Mouse (Mus musculus): Measurements from ENCODE around the gene Fam69a.

The Fam69a gene

GRCm38 (mm10) chr5:107867970-107868904 lies 118.6 kb downstream of the Fam69a start:
- CTCF ChIA-PET: interaction anchor here in 3 of 4 experiments (0.5 to 2.1 kb wide), 6 partner anchors 9 to 180 kb away, joined by 3 to 16 read pairs (median 4); partner anchors contain the start of gene Rpl5 (in 1 of the 3)
- POLR2A ChIA-PET: interaction anchor here (0.7 to 2.8 kb wide), 33 partner anchors 9 to 579 kb away, joined by 3 to 28 read pairs (median 4); partner anchors contain the start of genes Mtf2 (in 1 of the 4) and Tgfbr3 (in 1 of the 4)

- CTCF ChIA-PET: interaction anchor here in 3 of 4 experiments (0.6 to 0.9 kb wide), 3 partner anchors 8 to 1984 kb away, joined by 3 read pairs; partner anchors contain the start of gene Evi5 (in 1 of the 3)
- POLR2A ChIA-PET: interaction anchor here (0.6 to 3.9 kb wide), 17 partner anchors 9 to 268 kb away, joined by 3 to 14 read pairs (median 4); partner anchors contain the start of genes Evi5 (in 1 of the 4) and Rpl5 (in 1 of the 4)
Measured at GRCm38 (mm10) chr5:107866127-107867126, 120.5 kb downstream of the Fam69a start.

GRCm38 (mm10) chr5:107863971-107864370 lies 122.9 kb downstream of the Fam69a start:
- ChIA-PET CTCF (no interaction called here), POLR2A (interaction anchor here in 2 of 4 experiments (0.6 to 3.9 kb wide), 13 partner anchors 10 to 900 kb away, joined by 3 to 14 read pairs (median 3); partner anchors contain the start of genes Cdc7 (in 1 of the 2) and Evi5 (in 1 of the 2))

- ChIA-PET POLR2A (interaction anchor here in 3 of 4 experiments (0.6 to 4.0 kb wide), 19 partner anchors 9 to 146 kb away, joined by 3 to 18 read pairs (median 4); partner anchors contain the start of gene Evi5 (in 1 of the 3)), CTCF (interaction anchor here (0.6 to 1.6 kb wide), 29 partner anchors 9 to 1085 kb away, joined by 3 to 16 read pairs (median 3); no protein-coding TSS in a partner anchor)
Measured at GRCm38 (mm10) chr5:107858963-107859362, 127.9 kb downstream of the Fam69a start.
